Mouse (Mus musculus) right cerebral cortex, postnatal 36 days (tissue): ENCODE results near the gene Cyb5rl.
"Not testable (repeated sequence)": the region's sequence is repeated elsewhere in the genome, so short reads cannot be mapped to it uniquely, and the experiment has no call there.

ENCODE experiments used
- DNase-seq, 2 experiments: peaks; one replicate each; pipeline ENCODE4 v3.0.0; 2022; ENCODE audit warnings: low spot score in 2 of 2, mixed read lengths in 1 of 2

Cyb5rl gene

GRCm38 (mm10) chr4:107109181-107109580, 42.4 kb downstream of the Cyb5rl start:
- not testable (repeated sequence) for DNase-seq

- no peak for DNase-seq
Measured at GRCm38 (mm10) chr4:107114278-107114677, 47.5 kb downstream of the Cyb5rl start.

GRCm38 (mm10) chr4:107117741-107118385, 51.1 kb downstream of the Cyb5rl start:
- no peak for DNase-seq

- no peak for DNase-seq
Measured at GRCm38 (mm10) chr4:107119056-107119455, 52.3 kb downstream of the Cyb5rl start.

GRCm38 (mm10) chr4:107120676-107121075, 53.9 kb downstream of the Cyb5rl start:
- no peak for DNase-seq

- DNase-seq, result no peak
Measured at GRCm38 (mm10) chr4:107121165-107121943, 54.6 kb downstream of the Cyb5rl start.

GRCm38 (mm10) chr4:107124376-107124775, 57.6 kb downstream of the Cyb5rl start:
- DNase-seq, result peak in 1 of 2 experiments; percentile 29

GRCm38 (mm10) chr4:107125101-107125500, 58.3 kb downstream of the Cyb5rl start:
- no peak for DNase-seq

GRCm38 (mm10) chr4:107126389-107126788, 59.6 kb downstream of the Cyb5rl start:
- DNase-seq, result no peak

GRCm38 (mm10) chr4:107126891-107127524, 60.2 kb downstream of the Cyb5rl start:
- no peak for DNase-seq

GRCm38 (mm10) chr4:107127901-107128669, 61.3 kb downstream of the Cyb5rl start:
- no peak for DNase-seq

GRCm38 (mm10) chr4:107129373-107129772, 62.6 kb downstream of the Cyb5rl start:
- DNase-seq, result no peak

GRCm38 (mm10) chr4:107130534-107130933, 63.7 kb downstream of the Cyb5rl start:
- DNase-seq, result peak in 1 of 2 experiments; percentile 22

- no peak for DNase-seq
Measured at GRCm38 (mm10) chr4:107134891-107135290, 68.1 kb downstream of the Cyb5rl start.

- no peak for DNase-seq
Measured at GRCm38 (mm10) chr4:107135663-107136062, 68.9 kb downstream of the Cyb5rl start.

- DNase-seq, result no peak
Measured at GRCm38 (mm10) chr4:107136531-107136930, 69.7 kb downstream of the Cyb5rl start.
